Mouse (Mus musculus) MEL (cell line): ENCODE measurements around the gene Vps53.

ENCODE experiments used
- CTCF ChIP-seq, 3 experiments: IDR thresholded peaks in 2 of 3; conservative IDR thresholded peaks in 1 of 3; 2 replicates each; pipeline ENCODE4 v1.5.1; 2011 to 2012; ENCODE audit warnings: low read length in 3 of 3, low read depth in 2 of 3, mild to moderate bottlenecking in 2 of 3, improper control_type of control experiment in 1 of 3, inconsistent platforms in 1 of 3, mixed read lengths in 1 of 3, moderate library complexity in 1 of 3; ENCODE audit not compliant: control insufficient read depth in 1 of 3, insufficient read depth in 1 of 3, poor library complexity in 1 of 3, severe bottlenecking in 1 of 3
- GATA1 ChIP-seq: IDR thresholded peaks from 2 replicates; pipeline ENCODE4 v1.6.1; 2011; ENCODE audit warnings: low read depth, low read length, improper control_type of control experiment
- MAFK ChIP-seq: IDR thresholded peaks from 2 replicates; pipeline ENCODE4 v1.6.1; 2011; ENCODE audit warnings: low read depth, mild to moderate bottlenecking, low read length, improper control_type of control experiment, borderline replicate concordance
- POLR2A ChIP-seq, 2 experiments: IDR thresholded peaks; 2 replicates each; pipeline ENCODE4 v1.6.1; 2011 to 2012; ENCODE audit warnings: low read length in 2 of 2, mild to moderate bottlenecking in 2 of 2, control low read depth in 1 of 2, improper control_type of control experiment in 1 of 2, low read depth in 1 of 2, moderate library complexity in 1 of 2; ENCODE audit not compliant: control insufficient read depth in 1 of 2, insufficient read depth in 1 of 2, poor library complexity in 1 of 2
- RAD21 ChIP-seq: IDR thresholded peaks from 2 replicates; pipeline ENCODE4 v1.6.1; 2011; ENCODE audit warnings: mild to moderate bottlenecking, low read depth, low read length, improper control_type of control experiment
- RCOR1 ChIP-seq: IDR thresholded peaks from 2 replicates; pipeline ENCODE4 v1.6.1; 2012; ENCODE audit warnings: low read depth, mild to moderate bottlenecking, inconsistent platforms, low read length, improper control_type of control experiment
- ZMIZ1 ChIP-seq: IDR thresholded peaks from 2 replicates; pipeline ENCODE4 v1.6.1; 2012; ENCODE audit warnings: low read depth, mild to moderate bottlenecking, inconsistent platforms, low read length, improper control_type of control experiment, moderate library complexity
- ZNF384 ChIP-seq: IDR thresholded peaks from 2 replicates; pipeline ENCODE4 v1.6.1; 2012; ENCODE audit warnings: low read depth, mild to moderate bottlenecking, inconsistent platforms, low read length, improper control_type of control experiment

- TF ChIP-seq POLR2A (IDR thresholded peaks at IDR 0.05; ENCODE audit: control insufficient read depth in 1 of 2, insufficient read depth in 1 of 2, low read depth in 1 of 2, low read length in 2 of 2, poor library complexity in 1 of 2) (no peak), RAD21 (no peak), CTCF (IDR thresholded peaks at IDR 0.05 in 2 of 3, conservative IDR thresholded peaks at IDR 0.05 in 1 of 3; ENCODE audit: control insufficient read depth in 1 of 3, insufficient read depth in 1 of 3, low read depth in 2 of 3, low read length in 3 of 3, poor library complexity in 1 of 3, severe bottlenecking in 1 of 3) (no peak), GATA1 (no peak), MAFK (no peak), RCOR1 (no peak), ZMIZ1 (no peak), ZNF384 (no peak)
These were observed 35.1 kb downstream of the Vps53 start for GRCm38 (mm10) chr11:76144386-76144785.
